Mouse (Mus musculus): Measurements from ENCODE around the gene Ccr6.

DNA sequence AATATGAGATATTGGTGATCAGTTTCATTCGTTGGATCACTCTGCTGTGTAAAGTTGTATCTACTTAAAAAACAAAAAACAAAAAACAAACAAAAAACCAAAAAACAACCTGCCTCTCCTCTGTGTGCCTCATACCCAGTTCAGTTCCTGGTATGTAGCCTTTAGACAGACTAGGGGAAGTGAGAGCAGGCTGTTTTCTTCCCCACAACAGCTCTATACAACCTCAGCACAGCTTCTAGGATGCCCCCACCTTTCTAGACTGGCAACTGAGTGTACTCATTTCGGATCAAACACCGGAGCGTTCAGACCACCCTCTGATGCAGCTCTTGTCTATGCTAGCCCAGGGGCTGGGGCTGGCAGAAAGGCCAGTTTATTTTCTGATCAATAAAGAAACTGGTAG lies 10.1 kb upstream of the Ccr6 start:
- TF ChIP-seq POLR2A (IDR thresholded peaks at IDR 0.05; ENCODE audit: low read depth, low read length): no peak
- no peak for TF ChIP-seq CTCF (IDR thresholded peaks at IDR 0.05; ENCODE audit: borderline replicate concordance, insufficient read depth, low read length)
